Mouse (Mus musculus) right cerebral cortex, postnatal 25 days (tissue): ENCODE data around the gene Frmd4a.
A peak's percentile ranks its signal among the peaks of the same experiment; 100 is the strongest.

ENCODE experiments used
- DNase-seq: peaks from one replicate; pipeline ENCODE4 v3.0.0; 2022

Gene Frmd4a

DNA sequence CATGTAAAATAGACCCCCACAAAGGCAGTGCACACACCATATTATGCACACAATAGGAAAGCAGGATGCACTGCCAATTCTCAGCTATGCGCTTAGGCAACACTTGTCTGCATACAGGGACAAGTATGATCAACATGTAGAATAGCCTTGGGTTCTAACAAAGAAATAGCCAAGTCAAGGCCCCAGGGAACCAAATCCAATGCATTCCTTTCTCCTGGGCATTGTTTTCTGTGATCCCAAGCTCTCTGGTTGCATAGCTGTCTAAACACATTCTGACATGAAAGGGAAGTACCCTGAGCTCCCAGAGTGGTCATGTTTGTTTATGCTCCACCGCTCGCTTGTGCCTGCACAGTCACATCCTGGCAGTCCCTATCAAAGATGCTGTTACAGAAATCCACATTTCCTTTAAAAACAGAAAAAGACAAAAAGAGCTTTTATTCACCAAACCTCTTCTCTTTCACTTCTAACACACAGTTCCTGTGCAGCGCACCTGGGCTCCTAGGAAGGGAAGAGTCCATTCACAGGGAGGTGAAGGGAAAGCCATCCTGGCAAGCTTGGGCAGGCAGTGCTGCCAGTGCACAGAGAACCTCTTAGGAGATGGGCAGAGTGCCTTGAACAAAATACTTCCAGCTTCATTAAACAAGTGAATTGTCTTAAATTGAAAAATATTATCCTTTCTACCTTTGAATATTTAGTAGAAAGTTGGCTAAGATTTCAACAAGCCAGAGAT, 124.9 kb downstream of the Frmd4a start:
- DNase-seq, result no peak

DNA sequence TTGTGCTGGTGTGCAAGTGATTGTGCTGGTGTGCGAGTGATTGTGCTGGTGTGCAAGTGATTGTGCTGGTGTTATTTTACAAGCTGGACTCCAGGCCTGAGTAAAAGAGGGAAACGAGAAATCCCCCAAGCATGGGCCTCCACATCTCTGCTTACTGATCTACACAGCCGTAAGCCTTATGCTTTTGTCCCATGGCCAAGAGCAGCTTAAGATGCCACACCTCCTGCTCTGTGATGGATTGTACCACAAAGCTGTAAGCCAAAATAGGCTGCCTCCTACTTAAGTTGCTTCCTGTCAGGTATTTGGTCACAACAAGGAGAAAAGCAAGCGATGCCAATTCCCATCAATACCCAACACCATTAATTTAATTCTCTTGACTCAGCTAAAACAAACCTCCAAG, 126.9 kb downstream of the Frmd4a start:
- no peak for DNase-seq

DNA sequence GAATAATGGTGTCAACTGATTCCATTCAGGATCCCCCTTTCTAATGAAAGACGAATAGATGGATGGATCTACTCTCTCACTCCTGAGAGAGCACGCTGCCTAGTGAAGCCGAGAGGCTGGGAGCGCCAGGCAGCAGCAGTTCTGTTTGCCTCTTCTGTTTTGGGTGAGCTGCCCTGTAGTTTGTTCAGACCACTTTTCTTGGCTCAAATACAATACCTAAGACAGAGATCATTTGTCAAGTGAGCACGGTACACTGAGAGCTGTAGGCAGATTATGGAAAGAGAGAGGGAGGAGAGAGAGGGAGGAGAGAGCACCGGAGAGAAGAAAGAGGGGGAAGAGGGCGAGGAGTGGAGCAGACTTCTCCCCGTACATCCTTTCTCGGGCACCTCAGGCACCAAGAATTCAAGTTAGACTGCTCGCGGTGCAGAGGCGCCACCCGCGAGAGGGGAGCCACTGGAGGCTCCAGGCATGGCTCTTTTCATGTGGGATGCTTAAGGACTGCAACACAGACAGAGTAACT, 135.1 kb downstream of the Frmd4a start:
- no peak for DNase-seq

DNA sequence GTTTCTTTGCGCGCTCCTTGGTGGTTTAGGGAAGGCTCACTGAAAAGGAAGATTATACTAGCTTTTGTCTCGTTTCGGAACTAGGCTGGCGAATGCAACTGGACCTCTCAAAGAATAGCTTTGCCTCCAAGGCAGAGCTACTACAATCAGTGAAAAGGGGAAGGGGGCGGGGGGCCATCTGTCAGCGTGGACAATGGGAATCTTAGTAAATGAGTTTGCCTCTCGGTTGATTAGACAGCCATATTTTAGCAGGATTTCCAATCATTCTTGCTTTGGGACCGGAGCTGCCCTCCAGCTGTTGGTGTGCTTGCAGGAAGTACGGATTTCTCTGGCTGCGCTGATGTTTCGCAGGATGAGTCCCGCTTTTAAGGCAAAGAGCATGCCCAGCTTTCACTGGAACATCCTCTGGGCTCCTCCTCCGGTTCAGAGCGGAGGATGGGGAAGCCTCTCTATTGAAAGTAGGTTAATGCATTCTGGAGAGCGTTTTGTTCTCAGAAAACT, 135.7 kb downstream of the Frmd4a start:
- DNase-seq, result peak; percentile 42

DNA sequence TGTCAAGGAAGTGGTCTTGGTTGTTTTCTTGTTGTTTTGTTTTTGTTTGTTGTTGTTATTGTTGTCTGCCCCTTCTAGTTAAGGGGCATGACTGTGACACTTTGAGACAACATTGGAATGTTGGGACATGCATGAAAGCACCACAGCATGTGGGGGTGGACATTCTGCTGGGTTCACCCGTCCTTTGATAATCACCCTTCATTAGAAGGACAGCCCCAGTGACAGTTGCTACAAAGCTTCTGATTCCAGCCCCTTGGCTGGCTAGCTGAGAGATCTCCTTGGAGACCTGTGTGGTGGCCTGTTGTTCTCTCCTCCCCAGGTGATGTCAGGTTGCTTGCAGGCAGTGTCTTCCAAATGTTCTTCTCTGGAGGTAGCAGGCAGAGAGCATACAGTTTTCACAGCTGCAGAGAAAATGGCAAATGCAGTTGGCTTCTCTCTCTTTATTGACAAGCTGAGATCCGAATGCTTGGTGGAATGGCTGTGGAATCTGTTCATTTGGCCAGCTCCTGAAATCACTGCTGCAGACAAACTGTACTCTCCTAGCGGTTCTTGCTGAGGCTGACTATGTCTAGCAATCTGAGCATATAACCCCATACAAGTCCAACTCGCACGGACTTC, 136.6 kb downstream of the Frmd4a start:
- no peak for DNase-seq

DNA sequence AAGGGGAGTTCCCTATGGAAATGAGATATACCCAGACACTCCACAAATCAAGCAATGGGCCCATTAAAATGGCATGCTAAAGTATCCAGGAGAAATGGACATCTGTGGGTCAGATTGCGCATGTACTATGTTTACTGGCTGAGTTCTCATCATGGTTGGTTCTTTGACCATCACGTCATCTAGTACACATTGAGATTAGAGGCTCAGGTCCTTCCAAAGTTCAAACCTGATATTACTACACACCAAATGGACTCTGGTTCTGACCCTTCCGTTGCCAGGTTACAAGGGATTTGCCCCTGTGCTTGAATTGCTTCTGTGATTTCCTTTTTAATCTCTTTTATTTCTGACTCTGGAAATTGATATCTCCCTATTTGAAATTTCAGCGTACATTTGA, 137.1 kb downstream of the Frmd4a start:
- no peak for DNase-seq

DNA sequence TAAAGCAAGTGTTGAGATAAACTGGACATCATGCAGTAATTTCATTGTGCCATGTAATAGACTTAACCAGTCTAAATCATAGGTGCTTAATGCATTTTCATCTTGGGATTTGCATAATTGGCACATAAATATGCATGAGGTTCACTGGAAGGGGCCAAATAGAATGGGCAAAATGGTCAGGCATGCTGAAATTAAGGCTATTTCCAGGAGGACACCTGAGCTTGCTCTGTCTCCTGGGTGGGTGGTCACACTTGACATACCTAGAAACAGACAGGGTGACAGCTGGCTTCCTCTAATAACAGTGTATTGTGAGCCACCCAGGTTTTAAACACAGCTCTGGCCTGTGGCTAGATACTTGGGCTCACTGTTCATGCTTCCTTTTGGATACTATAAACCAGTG, 137.9 kb downstream of the Frmd4a start:
- no peak for DNase-seq

DNA sequence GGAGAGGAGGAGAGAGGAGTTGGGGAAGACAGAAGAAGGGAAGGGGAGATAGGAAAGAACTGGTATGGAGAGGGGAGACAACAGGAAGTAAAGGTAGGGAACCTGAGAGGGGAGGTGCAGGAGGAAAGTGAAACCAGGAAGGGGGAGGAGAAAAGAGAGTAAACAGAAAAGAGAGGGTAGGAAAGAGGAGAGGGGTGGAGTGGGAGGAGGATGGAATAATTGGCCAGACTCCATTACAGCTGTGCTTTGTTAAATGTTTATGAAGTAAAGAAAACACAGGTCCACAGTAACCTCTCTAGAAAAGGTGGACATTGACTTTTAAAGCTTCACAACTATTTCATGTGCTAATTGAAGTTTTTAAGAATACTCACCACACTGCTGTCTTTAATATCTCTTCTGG, 139.0 kb downstream of the Frmd4a start:
- DNase-seq, result no peak

DNA sequence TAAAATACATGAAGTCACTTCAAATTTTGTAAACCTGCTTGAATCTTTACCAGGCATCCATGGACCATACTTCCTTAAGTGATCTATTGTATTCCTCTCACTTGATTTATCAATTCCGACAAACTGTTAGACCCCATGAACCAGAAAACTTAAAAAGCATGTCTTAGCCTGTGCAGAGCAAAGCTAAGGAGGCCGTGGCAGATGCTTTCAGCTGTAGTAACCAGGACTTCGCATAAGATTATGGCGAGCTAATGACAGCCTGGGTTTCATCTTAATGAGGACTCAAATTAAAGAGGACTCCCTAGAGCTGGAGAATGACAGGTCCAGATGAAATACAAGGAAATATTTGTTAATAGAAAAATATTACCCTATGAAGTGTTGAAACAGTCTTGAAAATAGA, 139.9 kb downstream of the Frmd4a start:
- DNase-seq, result no peak

DNA sequence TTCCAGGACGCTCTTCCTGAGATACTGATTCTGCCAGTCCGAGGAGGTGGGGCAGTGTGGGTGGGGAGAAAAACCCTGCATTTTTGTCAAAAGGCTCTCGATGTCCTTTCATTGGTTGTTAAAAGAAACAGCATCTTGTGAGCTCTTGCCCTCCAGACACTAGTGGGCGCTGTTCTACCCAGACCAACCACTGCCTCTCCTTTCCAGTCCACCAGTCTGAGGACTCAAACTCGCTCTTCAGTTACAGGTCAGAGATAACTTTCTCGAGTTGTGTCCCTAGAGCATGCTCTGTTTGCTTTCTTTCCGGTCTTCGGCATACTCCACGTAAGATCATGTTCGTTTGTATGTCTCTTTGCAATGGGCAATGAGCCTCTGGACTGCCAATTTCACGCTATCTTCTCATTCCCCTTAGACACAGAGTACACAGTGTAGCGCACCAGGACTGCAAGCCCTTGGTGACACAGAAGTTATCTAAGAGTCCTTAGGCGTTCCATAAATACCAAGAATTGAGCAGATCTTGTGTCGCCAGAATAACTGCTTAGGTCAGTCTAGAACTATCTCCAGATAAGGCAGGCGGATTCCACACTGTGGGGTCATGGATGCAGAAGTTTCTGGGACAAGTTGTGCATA, 142.2 kb downstream of the Frmd4a start:
- no peak for DNase-seq

DNA sequence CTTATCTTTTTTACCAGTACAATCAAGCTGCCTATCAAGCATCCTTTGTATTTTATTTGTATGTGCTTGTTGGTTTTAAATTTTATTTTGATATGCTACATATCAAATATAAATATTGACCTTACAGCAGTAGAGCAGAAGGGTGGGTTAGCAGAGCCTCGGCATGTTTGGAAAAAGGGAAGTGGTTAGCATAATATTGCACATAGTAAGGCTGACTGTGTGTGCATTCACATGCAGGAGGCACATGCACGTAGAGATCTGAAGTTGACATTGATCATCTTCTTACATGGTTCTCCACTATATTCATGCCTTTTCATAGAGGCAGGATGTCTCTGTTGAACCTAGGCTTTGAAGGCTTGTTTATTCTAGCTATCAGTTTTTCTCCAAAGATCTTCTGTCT, 148.7 kb downstream of the Frmd4a start:
- DNase-seq, result no peak

DNA sequence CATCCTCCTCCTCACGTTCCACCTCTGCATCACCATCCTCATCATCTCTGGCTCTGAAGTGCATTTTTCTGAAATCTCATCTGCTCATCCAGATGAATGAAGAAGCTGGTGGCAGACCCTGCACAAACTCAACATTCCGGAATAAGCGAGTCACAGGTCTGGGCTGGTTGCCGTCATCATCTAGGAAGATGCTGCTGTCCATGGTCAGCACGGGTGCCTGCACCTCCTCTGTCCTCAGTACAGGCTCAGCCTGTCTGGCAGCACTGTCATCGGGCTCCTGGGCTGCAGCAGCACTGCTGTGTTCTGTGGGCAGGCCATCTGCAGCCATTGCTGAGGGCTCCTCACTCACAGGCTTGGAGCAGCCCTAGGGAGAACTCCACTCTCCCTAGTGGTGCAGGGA, 149.6 kb downstream of the Frmd4a start:
- DNase-seq, result no peak

DNA sequence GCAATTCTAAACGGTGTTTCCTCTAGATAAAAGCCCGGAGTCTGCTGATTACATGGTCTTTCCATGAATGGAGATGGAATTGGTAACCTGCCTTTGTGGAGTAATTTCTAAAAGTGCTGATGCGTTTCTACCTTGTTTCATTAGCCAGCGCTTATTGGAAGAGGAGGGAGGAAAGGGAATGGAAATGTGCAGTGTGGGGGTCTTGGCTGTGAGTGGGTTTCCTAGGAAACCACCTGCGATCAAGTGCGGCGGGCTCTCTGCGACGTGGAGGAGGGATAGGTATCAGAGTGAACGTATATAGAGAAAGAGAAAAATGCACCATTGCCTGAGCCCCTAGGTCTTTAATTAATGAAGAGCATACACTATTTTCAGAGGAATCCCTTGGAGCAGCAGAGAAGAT, 152.2 kb downstream of the Frmd4a start:
- no peak for DNase-seq

DNA sequence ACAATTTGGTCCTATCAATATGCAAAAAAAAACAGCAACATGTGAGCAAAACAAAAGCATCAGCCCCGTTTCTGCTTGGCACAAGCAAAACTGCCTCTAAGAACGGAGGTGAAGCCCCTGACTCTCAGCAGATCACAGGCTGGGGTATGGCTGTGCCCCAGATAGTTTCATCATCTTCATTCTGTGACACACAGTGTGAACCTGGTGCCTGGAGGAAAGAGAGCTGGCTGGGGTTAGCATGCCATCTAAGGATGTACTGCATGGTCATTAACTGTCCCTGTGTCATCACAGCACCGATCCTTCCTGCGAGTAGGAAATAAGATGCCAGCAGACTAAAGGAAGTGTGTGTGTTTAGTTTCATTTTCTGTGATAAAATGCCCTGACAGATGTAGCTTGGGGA, 152.7 kb downstream of the Frmd4a start:
- DNase-seq, result no peak

DNA sequence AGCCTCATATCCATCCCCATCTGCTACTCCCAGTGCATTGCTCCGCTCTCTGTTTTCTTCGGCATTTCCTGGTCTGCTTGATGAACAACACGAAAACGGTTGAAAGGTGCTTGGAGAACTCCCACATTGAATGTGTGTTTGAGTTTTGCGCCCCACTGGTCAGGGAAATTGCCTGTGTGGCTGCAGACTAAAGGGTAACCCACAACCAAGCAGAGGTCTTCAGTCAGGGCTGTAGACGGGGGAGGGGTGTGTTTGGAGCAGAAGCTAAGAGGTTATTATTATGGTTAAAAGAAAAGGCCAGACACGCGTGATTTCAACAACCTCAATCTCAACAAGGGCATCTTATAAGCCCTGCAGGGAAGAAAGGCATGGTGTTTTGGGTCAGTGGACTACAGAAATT, 167.5 kb downstream of the Frmd4a start:
- no peak for DNase-seq

DNA sequence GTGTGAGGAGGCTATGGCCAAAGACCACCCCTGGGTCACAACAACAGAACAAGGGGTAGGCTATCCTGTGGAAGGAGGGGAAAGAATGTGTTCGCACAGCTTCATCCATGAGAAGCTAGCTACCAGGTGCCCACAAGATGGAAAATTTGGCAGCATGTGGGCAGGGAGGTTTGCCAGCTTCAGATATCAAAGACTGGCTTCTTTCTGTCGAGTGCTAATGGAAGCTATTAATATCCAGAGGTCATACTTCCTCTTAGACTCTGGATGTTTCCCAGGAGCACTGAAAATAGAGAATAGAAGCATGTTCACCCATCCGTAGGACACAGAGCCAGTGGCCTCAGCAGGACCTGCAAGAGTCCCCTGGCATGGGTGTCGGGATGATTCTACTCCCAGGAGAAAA, 170.0 kb downstream of the Frmd4a start:
- DNase-seq, result no peak

DNA sequence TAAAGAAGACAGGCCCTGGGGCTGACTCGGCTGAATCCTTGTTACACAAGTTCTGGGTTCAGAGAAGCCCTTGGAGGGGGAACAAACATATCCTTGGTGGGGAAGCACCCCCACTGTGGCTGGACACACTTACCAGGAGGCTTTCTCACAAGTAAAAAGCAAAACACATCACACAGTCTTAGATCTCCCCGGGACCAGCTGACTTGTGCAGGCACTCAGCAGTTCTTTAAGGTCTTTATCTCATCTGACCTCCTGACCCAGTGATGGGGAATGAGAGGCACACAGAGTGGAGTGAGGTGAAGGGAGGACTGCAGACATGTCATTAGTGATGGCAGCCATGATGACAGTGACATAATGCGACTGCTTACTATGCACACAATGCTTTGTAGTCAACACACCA, 170.8 kb downstream of the Frmd4a start:
- no peak for DNase-seq

DNA sequence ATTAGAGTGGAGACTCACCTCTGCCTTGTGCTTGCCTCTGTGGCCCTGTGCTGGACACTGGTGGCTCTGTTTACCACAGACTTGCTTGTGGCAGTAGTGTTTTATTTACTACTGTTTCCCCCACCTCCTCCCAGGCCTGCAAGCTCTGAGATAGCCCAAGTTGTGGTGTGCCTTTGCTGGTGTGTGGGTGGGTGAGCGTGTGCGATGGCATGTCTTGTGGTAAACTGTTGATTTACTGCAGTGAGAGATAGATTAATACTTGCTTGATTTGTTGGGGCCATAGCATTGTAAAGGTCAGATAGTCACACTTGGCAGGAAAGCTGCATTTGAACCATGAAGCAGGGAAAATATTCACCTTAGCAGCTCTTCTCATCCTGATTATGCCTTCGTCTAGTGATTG, 172.8 kb downstream of the Frmd4a start:
- DNase-seq, result no peak

DNA sequence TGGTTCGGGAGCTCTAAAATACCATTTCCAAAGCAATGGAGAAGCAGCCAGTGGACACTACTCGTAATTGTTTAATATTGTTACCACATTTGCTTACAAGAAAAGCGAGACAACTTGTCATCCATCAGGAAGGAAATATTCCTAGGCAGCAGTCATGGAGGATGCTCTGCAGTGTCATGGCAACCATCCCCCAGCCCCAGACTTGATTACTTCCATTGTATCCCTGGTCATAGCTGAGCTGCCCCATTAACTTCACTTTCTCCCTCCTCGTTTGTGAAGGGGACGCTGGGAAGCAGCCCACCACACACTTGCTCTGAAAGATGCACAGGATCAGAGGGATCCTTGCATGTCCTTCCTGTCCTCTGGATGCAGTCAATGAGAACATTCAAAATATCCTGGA, 173.5 kb downstream of the Frmd4a start:
- no peak for DNase-seq

DNA sequence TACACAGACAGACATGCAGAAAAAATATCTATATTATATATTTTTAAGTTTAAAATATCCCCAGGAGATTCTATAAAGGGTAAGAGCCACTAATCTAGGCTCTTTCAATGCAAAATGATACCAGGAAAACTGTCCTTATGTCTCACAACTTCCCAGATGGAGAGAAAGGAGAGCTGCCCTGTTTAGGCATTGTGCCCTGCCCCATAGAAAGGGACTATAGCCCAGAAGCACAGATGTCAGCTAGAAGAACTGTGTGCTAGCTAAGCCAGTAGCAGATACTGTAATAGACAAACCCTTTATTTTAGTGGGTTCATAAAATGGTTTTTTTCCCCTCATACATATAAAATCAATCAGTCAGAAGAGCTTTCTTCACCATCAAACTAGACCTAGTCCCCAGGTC, 175.7 kb downstream of the Frmd4a start:
- DNase-seq, result no peak

DNA sequence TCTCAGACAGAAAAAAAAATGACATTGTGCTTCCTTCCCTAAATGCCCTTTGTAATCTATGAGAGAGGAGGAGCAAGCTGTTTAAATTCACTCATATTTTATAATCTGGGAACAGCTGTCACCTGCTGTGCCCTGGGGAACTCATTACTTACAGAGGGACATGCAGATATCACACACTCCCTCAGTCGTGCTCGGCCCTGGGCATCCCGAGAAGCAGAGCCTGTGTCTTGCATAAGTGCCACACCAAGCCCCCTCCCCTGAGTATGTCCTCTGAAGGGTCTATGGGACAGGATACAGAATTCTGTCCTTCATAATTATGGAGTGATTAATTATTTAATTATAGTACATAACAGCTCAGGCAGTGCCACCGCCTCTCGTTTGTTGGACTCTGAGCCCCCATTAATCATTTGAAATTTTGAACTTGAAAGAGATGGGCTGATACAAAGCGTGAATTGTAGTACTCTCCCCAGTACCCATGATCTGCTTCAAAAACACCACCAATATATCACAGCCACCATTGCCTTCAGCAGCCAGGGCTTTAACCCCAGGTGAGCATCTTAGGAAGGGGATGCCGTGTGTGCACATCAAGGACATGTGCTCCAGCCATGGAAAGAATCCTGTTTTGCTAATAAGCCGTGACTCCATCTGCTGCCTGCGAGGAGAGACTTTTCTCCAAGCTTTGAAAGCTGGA, 177.0 kb downstream of the Frmd4a start:
- no peak for DNase-seq

DNA sequence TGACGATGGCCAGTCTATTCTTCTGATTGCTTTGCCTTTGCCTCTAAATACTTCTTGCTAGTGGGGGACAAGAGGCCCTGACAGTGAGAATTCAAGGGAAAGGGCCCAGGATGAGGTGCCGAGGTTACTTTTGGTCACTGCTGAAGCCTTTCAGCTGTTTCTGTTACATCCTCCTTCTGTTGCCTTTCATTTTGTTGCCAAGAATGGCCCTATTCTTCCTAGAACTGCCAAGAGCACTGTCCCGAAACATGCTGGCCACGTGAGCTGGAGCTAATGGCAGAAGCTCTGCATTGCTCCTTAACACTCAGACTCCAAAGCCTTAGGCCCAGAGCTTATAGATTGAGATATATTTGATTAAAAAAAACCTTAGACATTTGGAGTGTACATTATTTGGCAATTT, 178.5 kb downstream of the Frmd4a start:
- DNase-seq, result no peak

DNA sequence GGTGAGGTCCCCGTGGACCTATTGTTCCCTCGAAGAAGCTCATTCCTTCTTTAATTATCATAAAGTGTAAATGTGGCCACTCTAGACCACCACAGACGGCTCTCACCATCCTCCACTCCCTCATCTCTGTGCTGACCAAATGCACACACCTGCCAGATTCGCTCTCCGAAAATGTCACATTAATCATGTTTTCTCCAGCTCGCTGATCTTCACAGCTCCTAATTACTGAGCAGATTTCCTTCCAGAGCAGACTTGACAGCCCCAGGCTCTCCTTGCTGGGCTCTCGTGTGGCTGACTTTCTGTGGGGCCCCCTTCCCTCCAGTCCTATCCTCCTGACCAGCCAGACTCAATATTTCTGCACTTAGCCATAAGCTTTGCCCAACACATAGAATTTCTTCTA, 191.7 kb downstream of the Frmd4a start:
- no peak for DNase-seq

DNA sequence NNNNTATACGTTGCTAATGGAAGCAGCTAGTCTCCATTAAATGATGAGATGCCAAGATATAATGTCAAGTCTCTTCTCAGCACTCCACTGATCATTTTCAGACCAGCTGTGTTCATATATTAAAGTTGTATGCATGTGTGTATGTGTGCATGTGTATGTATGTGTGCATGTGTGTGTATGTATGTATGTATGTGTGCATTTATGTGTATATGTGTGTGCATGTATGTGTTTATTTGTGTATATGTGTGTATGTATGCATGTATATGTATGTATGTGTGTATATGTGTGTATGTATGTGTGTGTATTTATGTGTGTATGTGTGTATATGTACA, 204.9 kb downstream of the Frmd4a start:
- no peak for DNase-seq
